Mouse (Mus musculus): ENCODE data around the gene Actl11.

Actl11 gene

GRCm38 (mm10) chr9:107928169-107928568 is at the start of gene Actl11:
TSS of gene Actl11 (plus strand) at chr9:107928469.
- DNase-seq, result no peak

- no peak for DNase-seq
Measured at GRCm38 (mm10) chr9:107880411-107880810, 47.9 kb upstream of the Actl11 start.

- DNase-seq, result peak; percentile 95 to 97
Measured at GRCm38 (mm10) chr9:107887804-107888266, 40.4 kb upstream of the Actl11 start, which contains the start of gene Mon1a. TSS of gene Mon1a (plus strand) at chr9:107888151.

- DNase-seq, result no peak
Measured at GRCm38 (mm10) chr9:107888267-107888850, 39.9 kb upstream of the Actl11 start.

GRCm38 (mm10) chr9:107890260-107890659 is 38.0 kb upstream of the Actl11 start:
- no peak for DNase-seq

GRCm38 (mm10) chr9:107891023-107891422 is 37.2 kb upstream of the Actl11 start:
- DNase-seq, result no peak

GRCm38 (mm10) chr9:107898563-107898962 is 29.7 kb upstream of the Actl11 start:
- DNase-seq, result no peak

- DNase-seq, result no peak
Measured at GRCm38 (mm10) chr9:107899855-107900254, 28.4 kb upstream of the Actl11 start.

GRCm38 (mm10) chr9:107900840-107901626 is 27.2 kb upstream of the Actl11 start:
- DNase-seq, result peak; percentile 63 to 73

- no peak for DNase-seq
Measured at GRCm38 (mm10) chr9:107901627-107901914, 26.7 kb upstream of the Actl11 start.

GRCm38 (mm10) chr9:107904726-107905125 is 23.5 kb upstream of the Actl11 start:
- DNase-seq, result peak; percentile 81 to 84

GRCm38 (mm10) chr9:107906252-107906966 is 21.9 kb upstream of the Actl11 start, which contains the start of gene Mst1r:
TSS of gene Mst1r (plus strand) at chr9:107906873.
- DNase-seq, result peak; percentile 77 to 82

GRCm38 (mm10) chr9:107906967-107907800 is 21.1 kb upstream of the Actl11 start:
- DNase-seq, result no peak

GRCm38 (mm10) chr9:107907801-107908120 is 20.5 kb upstream of the Actl11 start:
- DNase-seq, result no peak

GRCm38 (mm10) chr9:107908410-107909158 is 19.7 kb upstream of the Actl11 start:
- DNase-seq, result peak; percentile 67 to 80

GRCm38 (mm10) chr9:107910025-107910769 is 18.1 kb upstream of the Actl11 start:
- DNase-seq, result peak; percentile 27 to 43

GRCm38 (mm10) chr9:107914764-107915420 is 13.4 kb upstream of the Actl11 start:
- no peak for DNase-seq

GRCm38 (mm10) chr9:107917895-107918608 is 10.2 kb upstream of the Actl11 start:
- no peak for DNase-seq

GRCm38 (mm10) chr9:107918884-107919283 is 9.4 kb upstream of the Actl11 start:
- DNase-seq, result no peak

GRCm38 (mm10) chr9:107919441-107919840 is 8.8 kb upstream of the Actl11 start:
- DNase-seq, result no peak
